Mouse (Mus musculus) limb, embryonic 13.5 days (tissue): Measurements from ENCODE around the gene Dqx1. TPM values are rescaled to one million over a fixed set of nuclear protein-coding genes. Genes with fewer than 3 reads are reported as not detected.
A peak's percentile ranks its signal among the peaks of the same experiment; 100 is the strongest.

ENCODE experiments used
- ATAC-seq: fragments of 200-750 bp; cut with Nextera tagmentation; 2 replicates; pipeline ENCODE4 v1.8.0; 2017; ENCODE audit warnings: low read depth, moderate number of reproducible peaks, moderate TSS enrichment; ENCODE audit not compliant: low FRiP score
- H3K27ac ChIP-seq: fragments of 300-500 bp; sonication (generic); 2 replicates; pipeline ENCODE4 v1.5.1; 2015; ENCODE audit warnings: inconsistent platforms, mild to moderate bottlenecking, moderate library complexity
- H3K27me3 ChIP-seq: fragments of 300-500 bp; sonication (generic); 2 replicates; pipeline ENCODE4 v1.6.1; 2015; ENCODE audit warnings: mild to moderate bottlenecking, inconsistent platforms
- H3K36me3 ChIP-seq: fragments of 300-500 bp; sonication (generic); 2 replicates; pipeline ENCODE4 v1.6.1; 2015; ENCODE audit warnings: inconsistent platforms, mild to moderate bottlenecking, moderate library complexity
- H3K4me1 ChIP-seq: fragments of 300-500 bp; sonication (generic); 2 replicates; pipeline ENCODE4 v1.6.1; 2015; ENCODE audit warnings: inconsistent platforms
- H3K4me2 ChIP-seq: fragments of 300-500 bp; sonication (generic); replicated peaks from 2 replicates; pipeline ENCODE4 v1.6.1; 2015; ENCODE audit warnings: inconsistent platforms, mild to moderate bottlenecking, moderate library complexity
- H3K4me3 ChIP-seq: fragments of 300-500 bp; sonication (generic); 2 replicates; pipeline ENCODE4 v1.5.1; 2015; ENCODE audit warnings: moderate library complexity, mild to moderate bottlenecking, inconsistent platforms
- H3K9ac ChIP-seq: fragments of 300-500 bp; sonication (generic); 2 replicates; pipeline ENCODE4 v1.6.1; 2015; ENCODE audit warnings: mild to moderate bottlenecking, inconsistent platforms
- H3K9me3 ChIP-seq: fragments of 300-500 bp; sonication (generic); 2 replicates; pipeline ENCODE4 v1.6.1; 2016; ENCODE audit warnings: inconsistent platforms
- WGBS: fragments of 180-500 bp; shearing (Covaris S2); methylation state at CpG from one replicate; pipeline ENCODE4 v1.1.7; 2015; 5-methylcytosine and 5-hydroxymethylcytosine counted together
- polyA plus RNA-seq: library from polyadenylated mRNA; unstranded; fragments of >200 nt; fragmentation: Nextera tagmentation; extraction: Ambion mirVana; gene quantifications from 2 replicates; pipeline ENCODE4 v1.2.1, GENCODE M21; 2015

Gene Dqx1
- polyA plus RNA-seq, 1 experiment from 2014 or later = 0.87 TPM

GRCm38 (mm10) chr6:83023008-83023407 lies 34.6 kb upstream of the Dqx1 start:
- Histone ChIP-seq H3K27me3 (no peaks in the 10 kb centered on the region), H3K27ac (no peak overlapping the region), H3K4me2 (no peak overlapping the region), H3K4me1 (peaks cover 9% of the 10 kb centered on the region), H3K4me3 (no peak overlapping the region), H3K9ac (no peak overlapping the region), H3K36me3 (no peaks in the 10 kb centered on the region), H3K9me3 (no peaks in the 10 kb centered on the region)
- no peak for ATAC-seq
- 85% methylated on average over 9 of the region's 9 CpGs for WGBS

GRCm38 (mm10) chr6:83023786-83024185 lies 33.9 kb upstream of the Dqx1 start:
- no peaks in the 10 kb centered on the region for H3K9me3 ChIP-seq
- WGBS = 89% methylated on average over 2 of the region's 2 CpGs
- H3K27ac ChIP-seq = no peak overlapping the region
- no peak for ATAC-seq
- H3K9ac ChIP-seq = no peak overlapping the region
- no peak overlapping the region for H3K4me2 ChIP-seq
- no peak overlapping the region for H3K4me3 ChIP-seq
- H3K4me1 ChIP-seq = peaks cover 13% of the 10 kb centered on the region
- no peaks in the 10 kb centered on the region for H3K27me3 ChIP-seq
- no peaks in the 10 kb centered on the region for H3K36me3 ChIP-seq

GRCm38 (mm10) chr6:83024421-83024820 lies 33.2 kb upstream of the Dqx1 start:
- H3K4me1 ChIP-seq = peaks cover 19% of the 10 kb centered on the region
- no peak overlapping the region for H3K27ac ChIP-seq
- no peak overlapping the region for H3K9ac ChIP-seq
- H3K4me3 ChIP-seq = no peak overlapping the region
- H3K9me3 ChIP-seq = no peaks in the 10 kb centered on the region
- H3K27me3 ChIP-seq = peaks cover under 1% of the 10 kb centered on the region; the same call in 1 of the 2 replicates
- H3K4me2 ChIP-seq = no peak overlapping the region
- no peaks in the 10 kb centered on the region for H3K36me3 ChIP-seq
- 61% methylated on average over 4 of the region's 4 CpGs for WGBS
- ATAC-seq = no peak

GRCm38 (mm10) chr6:83025221-83025620 lies 32.4 kb upstream of the Dqx1 start:
- Histone ChIP-seq H3K27ac (no peak overlapping the region), H3K36me3 (no peaks in the 10 kb centered on the region), H3K9ac (no peak overlapping the region), H3K4me3 (no peak overlapping the region), H3K4me1 (peaks cover 27% of the 10 kb centered on the region), H3K9me3 (no peaks in the 10 kb centered on the region), H3K4me2 (no peak overlapping the region), H3K27me3 (peaks cover 9% of the 10 kb centered on the region)
- WGBS = 89% methylated on average over 4 of the region's 4 CpGs
- no peak for ATAC-seq

- H3K9me3 ChIP-seq = no peaks in the 10 kb centered on the region
- peaks cover 40% of the 10 kb centered on the region for H3K4me1 ChIP-seq
- H3K4me2 ChIP-seq = no peak overlapping the region
- no peak overlapping the region for H3K4me3 ChIP-seq
- no peak for ATAC-seq
- H3K27me3 ChIP-seq = peaks cover 30% of the 10 kb centered on the region
- H3K36me3 ChIP-seq = no peaks in the 10 kb centered on the region; the same call in 1 of the 2 replicates
- 74% methylated on average over 8 of the region's 8 CpGs for WGBS
- peak overlapping the region; percentile 45; the same call in 1 of the 2 replicates for H3K9ac ChIP-seq
- H3K27ac ChIP-seq = peak overlapping the region; percentile 52; the same call in 1 of the 2 replicates
These were observed 30.4 kb upstream of the Dqx1 start for GRCm38 (mm10) chr6:83027293-83027692.

- peaks cover 44% of the 10 kb centered on the region for H3K4me1 ChIP-seq
- H3K36me3 ChIP-seq = no peaks in the 10 kb centered on the region; the same call in 1 of the 2 replicates
- H3K27ac ChIP-seq = peak overlapping the region; percentile 52; the same call in 1 of the 2 replicates
- ATAC-seq = 0 out of 2 replicates have a peak, but pooled peaks have one; percentile 42
- H3K27me3 ChIP-seq = peaks cover 32% of the 10 kb centered on the region
- no peaks in the 10 kb centered on the region for H3K9me3 ChIP-seq
- H3K9ac ChIP-seq = peak overlapping the region; percentile 45; the same call in 1 of the 2 replicates
- H3K4me2 ChIP-seq = no peak overlapping the region
- no peak overlapping the region for H3K4me3 ChIP-seq
- WGBS = 50% methylated on average over 7 of the region's 9 CpGs
These were observed 29.9 kb upstream of the Dqx1 start for GRCm38 (mm10) chr6:83027706-83028105.

GRCm38 (mm10) chr6:83029777-83030176 lies 27.9 kb upstream of the Dqx1 start:
- H3K9ac ChIP-seq = no peak overlapping the region
- H3K4me2 ChIP-seq = no peak overlapping the region
- no peaks in the 10 kb centered on the region for H3K9me3 ChIP-seq
- H3K36me3 ChIP-seq = no peaks in the 10 kb centered on the region; the same call in 1 of the 2 replicates
- 30% methylated on average over 10 of the region's 10 CpGs for WGBS
- peaks cover 51% of the 10 kb centered on the region for H3K4me1 ChIP-seq
- peaks cover 32% of the 10 kb centered on the region for H3K27me3 ChIP-seq
- no peak overlapping the region for H3K27ac ChIP-seq
- no peak for ATAC-seq
- no peak overlapping the region for H3K4me3 ChIP-seq

GRCm38 (mm10) chr6:83031111-83031510 lies 26.5 kb upstream of the Dqx1 start:
- Histone ChIP-seq H3K27me3 (peaks cover 32% of the 10 kb centered on the region), H3K4me1 (peaks cover 64% of the 10 kb centered on the region), H3K27ac (no peak overlapping the region), H3K36me3 (no peaks in the 10 kb centered on the region; the same call in 1 of the 2 replicates), H3K4me2 (peak overlapping the region; percentile 86), H3K9me3 (no peaks in the 10 kb centered on the region), H3K9ac (0 out of 2 replicates have a peak overlapping the region, but pooled peaks have one; percentile 19), H3K4me3 (no peak overlapping the region)
- no peak for ATAC-seq
- WGBS = 62% methylated on average over 7 of the region's 7 CpGs

- Histone ChIP-seq H3K36me3 (no peaks in the 10 kb centered on the region; the same call in 1 of the 2 replicates), H3K9me3 (no peaks in the 10 kb centered on the region), H3K27me3 (peaks cover 32% of the 10 kb centered on the region), H3K4me3 (peak overlapping the region; percentile 64), H3K27ac (no peak overlapping the region), H3K9ac (peak overlapping the region; percentile 73), H3K4me1 (peaks cover 64% of the 10 kb centered on the region), H3K4me2 (peak overlapping the region; percentile 86)
- WGBS = 20% methylated on average over 18 of the region's 18 CpGs
- no peak for ATAC-seq
These were observed 25.6 kb upstream of the Dqx1 start for GRCm38 (mm10) chr6:83031921-83032590.

GRCm38 (mm10) chr6:83032769-83033191 lies 24.9 kb upstream of the Dqx1 start:
- H3K27ac ChIP-seq = peak overlapping the region; percentile 76
- peak overlapping the region; percentile 86 for H3K4me2 ChIP-seq
- peaks cover 32% of the 10 kb centered on the region for H3K27me3 ChIP-seq
- H3K4me1 ChIP-seq = peaks cover 58% of the 10 kb centered on the region
- H3K4me3 ChIP-seq = peak overlapping the region; percentile 64
- ATAC-seq = peak; percentile 33
- peaks cover 4% of the 10 kb centered on the region; the same call in 1 of the 2 replicates for H3K36me3 ChIP-seq
- no peaks in the 10 kb centered on the region for H3K9me3 ChIP-seq
- peak overlapping the region; percentile 73 for H3K9ac ChIP-seq
- WGBS = under 1% methylated on average over 31 of the region's 31 CpGs

- Histone ChIP-seq H3K27ac (peak within 1 kb of the TSS; percentile 94), H3K4me3 (peak within 1 kb of the TSS; percentile 64), H3K9me3 (no peaks in the 10 kb centered on the region), H3K27me3 (peaks cover 32% of the 10 kb centered on the region), H3K9ac (peak within 1 kb of the TSS; percentile 73), H3K4me1 (peaks cover 56% of the 10 kb centered on the region), H3K4me2 (peak within 1 kb of the TSS; percentile 86), H3K36me3 (peaks cover 4% of the 10 kb centered on the region; the same call in 1 of the 2 replicates)
- ATAC-seq = peak; percentile 82
- under 1% methylated on average over 51 of the region's 51 CpGs for WGBS
These were observed 24.1 kb upstream of the Dqx1 start, which contains the start of the genes Dok1 and Loxl3 for GRCm38 (mm10) chr6:83033249-83034185. Dok1 (minus strand) TSS chr6:83033471. Loxl3 (plus strand) TSS chr6:83034173.
